Mouse (Mus musculus): ENCODE measurements at regions not wholly inside any gene's neighbourhood (a gene's known extent, or its start where the extent isn't known, plus 50 kb on each side); places are given as distances from the start of the nearest gene placed in this dataset.
A peak's percentile ranks its signal among the peaks of the same experiment; 100 is the strongest.

DNA sequence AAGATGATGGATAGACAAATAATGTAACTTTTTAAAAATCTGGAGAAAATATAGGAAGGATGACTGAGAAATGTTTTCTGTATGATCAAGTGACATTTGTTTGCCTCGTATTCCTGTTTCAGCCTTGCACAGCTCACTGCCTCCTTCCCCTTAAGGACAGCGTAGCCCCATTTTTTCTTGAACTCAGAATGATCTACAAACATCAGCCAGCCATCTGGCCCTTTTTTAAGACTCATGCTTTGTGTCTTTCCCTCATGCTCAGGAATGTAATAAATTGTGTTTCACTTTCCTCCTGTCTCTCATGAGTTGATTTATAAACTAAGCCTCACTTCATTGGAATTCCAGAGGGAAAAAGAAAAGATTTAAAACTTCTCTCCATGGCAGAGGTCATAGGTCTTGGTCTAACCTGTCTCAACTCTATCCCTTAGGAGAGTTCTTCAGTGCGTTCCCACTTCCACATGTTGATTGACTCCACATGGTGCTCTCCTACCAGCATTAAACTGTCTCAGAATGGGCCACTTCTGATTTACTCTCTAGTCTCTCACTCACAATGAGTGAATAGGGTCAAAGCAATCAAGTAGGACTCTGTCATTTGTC lies 129.2 kb upstream of the Gm34302 start:
- H3K27ac ChIP-seq (replicated peaks; ENCODE audit: low read depth, low read length), result no peak overlapping the region
- H3K9me3 ChIP-seq (ENCODE audit: control insufficient read depth, low read length), result no peaks in the 10 kb centered on the region
- no peak for TF ChIP-seq POLR2A (IDR thresholded peaks at IDR 0.05; ENCODE audit: borderline replicate concordance, extremely low read depth, insufficient read depth, insufficient read length)
- H3K4me1 ChIP-seq (ENCODE audit: control insufficient read depth, insufficient read depth, low read length), result peaks cover 11% of the 10 kb centered on the region
- no peak overlapping the region for H3K4me2 ChIP-seq (replicated peaks; ENCODE audit: low read depth, low read length, severe bottlenecking)
- 12% methylated on average over 3 of the region's 3 CpGs for WGBS
- H3K27me3 ChIP-seq (ENCODE audit: control insufficient read depth, insufficient read depth, low read length), result no peaks in the 10 kb centered on the region
- peak; percentile 35 for DNase-seq (ENCODE audit: low spot score)
- H3K9ac ChIP-seq (ENCODE audit: low read depth, low read length, severe bottlenecking), result no peak overlapping the region
- no peaks in the 10 kb centered on the region for H3K36me3 ChIP-seq (ENCODE audit: control insufficient read depth, insufficient read depth, low read length)
- H3K4me3 ChIP-seq (replicated peaks; ENCODE audit: low read length), result no peak overlapping the region
- ATAC-seq (ENCODE audit: low FRiP score, low read depth), result no peak; the same call in 1 of the 2 replicates

DNA sequence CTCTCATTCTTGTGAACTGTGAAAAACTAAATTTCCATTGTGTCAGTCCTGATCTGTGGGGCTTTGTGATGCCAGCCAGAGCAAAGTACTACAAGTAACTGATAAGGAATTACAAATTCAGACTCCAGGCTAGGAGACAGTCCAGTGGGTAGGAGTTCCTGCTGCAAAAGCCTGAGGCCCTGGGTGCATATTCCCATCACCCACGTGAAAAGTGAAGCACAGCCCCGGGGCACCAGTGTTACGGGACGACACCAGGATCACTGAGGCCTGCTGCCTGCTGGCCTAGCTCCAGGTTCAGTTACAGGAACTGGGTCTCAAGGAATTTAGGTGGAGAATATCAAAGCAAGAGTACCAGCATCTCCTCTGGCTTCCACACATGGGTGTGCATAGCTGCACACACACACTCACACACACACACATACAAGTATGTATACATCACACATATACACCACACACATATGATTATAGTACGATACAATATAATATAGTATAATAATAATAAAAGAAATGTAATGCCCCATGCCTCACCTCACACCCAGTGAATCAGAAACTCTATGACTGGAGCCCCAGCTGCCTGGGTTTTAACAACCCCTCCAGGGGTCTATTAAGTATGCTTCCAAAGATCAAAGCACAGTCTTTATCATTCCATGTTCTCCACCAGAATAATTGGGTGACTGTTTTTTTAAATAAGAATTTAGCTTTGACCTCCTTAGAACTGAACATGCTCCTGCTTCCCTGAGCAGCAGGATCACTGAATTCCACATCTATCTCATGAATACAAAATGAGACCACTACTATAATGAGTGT lies 126.6 kb upstream of the Gm34302 start:
- Histone ChIP-seq H3K4me3 (replicated peaks; ENCODE audit: low read length) (0 out of 2 replicates have a peak overlapping the region, but pooled peaks have one; percentile 4), H3K27ac (replicated peaks; ENCODE audit: low read depth, low read length) (no peak overlapping the region), H3K4me2 (replicated peaks; ENCODE audit: low read depth, low read length, severe bottlenecking) (peak overlapping the region; percentile 30), H3K9me3 (ENCODE audit: control insufficient read depth, low read length) (no peaks in the 10 kb centered on the region), H3K27me3 (ENCODE audit: control insufficient read depth, insufficient read depth, low read length) (no peaks in the 10 kb centered on the region), H3K4me1 (ENCODE audit: control insufficient read depth, insufficient read depth, low read length) (peaks cover 11% of the 10 kb centered on the region), H3K9ac (ENCODE audit: low read depth, low read length, severe bottlenecking) (no peak overlapping the region), H3K36me3 (ENCODE audit: control insufficient read depth, insufficient read depth, low read length) (no peaks in the 10 kb centered on the region)
- ATAC-seq (ENCODE audit: low FRiP score, low read depth), result peak; percentile 15; the same call in 1 of the 2 replicates
- 15% methylated on average over 5 of the region's 5 CpGs for WGBS
- no peak for TF ChIP-seq POLR2A (IDR thresholded peaks at IDR 0.05; ENCODE audit: borderline replicate concordance, extremely low read depth, insufficient read depth, insufficient read length)
- DNase-seq (ENCODE audit: low spot score), result no peak

DNA sequence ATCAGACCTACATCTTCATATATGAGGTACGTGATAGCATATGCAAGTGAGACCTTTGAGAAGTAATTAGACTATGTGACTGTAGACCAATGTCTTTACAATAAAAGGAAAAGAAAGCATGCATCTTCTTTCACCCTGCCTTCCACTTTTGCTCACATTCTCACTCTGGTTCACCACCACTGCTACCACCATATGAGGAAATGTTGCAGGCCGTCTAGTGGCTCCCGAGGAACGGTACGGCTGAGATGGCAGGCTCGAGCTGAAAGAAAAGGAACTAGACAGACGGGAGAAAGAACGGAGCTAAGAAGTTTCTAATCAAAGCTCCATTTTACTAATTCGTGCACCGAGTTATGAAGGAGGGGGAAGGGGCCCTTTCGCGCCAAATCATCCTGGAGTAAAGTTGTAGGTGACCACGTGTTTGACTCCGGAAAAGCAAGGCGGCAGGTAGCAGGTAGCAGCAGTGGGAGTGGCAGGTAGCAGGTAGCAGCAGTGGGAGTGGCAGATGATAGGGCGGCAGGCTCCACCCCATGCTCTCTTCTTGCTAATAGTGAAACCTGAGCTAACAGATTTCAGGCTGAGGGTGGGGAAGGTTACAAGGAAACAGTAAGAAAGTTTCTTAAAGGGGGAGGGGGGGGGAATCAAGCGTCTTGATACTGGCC lies 125.9 kb upstream of the Gm34302 start:
- WGBS, result 14% methylated on average over 17 of the region's 17 CpGs
- no peaks in the 10 kb centered on the region for H3K36me3 ChIP-seq (ENCODE audit: control insufficient read depth, insufficient read depth, low read length)
- no peaks in the 10 kb centered on the region for H3K27me3 ChIP-seq (ENCODE audit: control insufficient read depth, insufficient read depth, low read length)
- peaks cover 11% of the 10 kb centered on the region for H3K4me1 ChIP-seq (ENCODE audit: control insufficient read depth, insufficient read depth, low read length)
- DNase-seq (ENCODE audit: low spot score) (no peak), ATAC-seq (ENCODE audit: low FRiP score, low read depth) (no peak)
- 0 out of 2 replicates have a peak overlapping the region, but pooled peaks have one; percentile 4 for H3K4me3 ChIP-seq (replicated peaks; ENCODE audit: low read length)
- H3K9ac ChIP-seq (ENCODE audit: low read depth, low read length, severe bottlenecking), result no peak overlapping the region
- no peak overlapping the region for H3K27ac ChIP-seq (replicated peaks; ENCODE audit: low read depth, low read length)
- peak overlapping the region; percentile 30 for H3K4me2 ChIP-seq (replicated peaks; ENCODE audit: low read depth, low read length, severe bottlenecking)
- no peak for TF ChIP-seq POLR2A (IDR thresholded peaks at IDR 0.05; ENCODE audit: borderline replicate concordance, extremely low read depth, insufficient read depth, insufficient read length)
- no peaks in the 10 kb centered on the region for H3K9me3 ChIP-seq (ENCODE audit: control insufficient read depth, low read length)

DNA sequence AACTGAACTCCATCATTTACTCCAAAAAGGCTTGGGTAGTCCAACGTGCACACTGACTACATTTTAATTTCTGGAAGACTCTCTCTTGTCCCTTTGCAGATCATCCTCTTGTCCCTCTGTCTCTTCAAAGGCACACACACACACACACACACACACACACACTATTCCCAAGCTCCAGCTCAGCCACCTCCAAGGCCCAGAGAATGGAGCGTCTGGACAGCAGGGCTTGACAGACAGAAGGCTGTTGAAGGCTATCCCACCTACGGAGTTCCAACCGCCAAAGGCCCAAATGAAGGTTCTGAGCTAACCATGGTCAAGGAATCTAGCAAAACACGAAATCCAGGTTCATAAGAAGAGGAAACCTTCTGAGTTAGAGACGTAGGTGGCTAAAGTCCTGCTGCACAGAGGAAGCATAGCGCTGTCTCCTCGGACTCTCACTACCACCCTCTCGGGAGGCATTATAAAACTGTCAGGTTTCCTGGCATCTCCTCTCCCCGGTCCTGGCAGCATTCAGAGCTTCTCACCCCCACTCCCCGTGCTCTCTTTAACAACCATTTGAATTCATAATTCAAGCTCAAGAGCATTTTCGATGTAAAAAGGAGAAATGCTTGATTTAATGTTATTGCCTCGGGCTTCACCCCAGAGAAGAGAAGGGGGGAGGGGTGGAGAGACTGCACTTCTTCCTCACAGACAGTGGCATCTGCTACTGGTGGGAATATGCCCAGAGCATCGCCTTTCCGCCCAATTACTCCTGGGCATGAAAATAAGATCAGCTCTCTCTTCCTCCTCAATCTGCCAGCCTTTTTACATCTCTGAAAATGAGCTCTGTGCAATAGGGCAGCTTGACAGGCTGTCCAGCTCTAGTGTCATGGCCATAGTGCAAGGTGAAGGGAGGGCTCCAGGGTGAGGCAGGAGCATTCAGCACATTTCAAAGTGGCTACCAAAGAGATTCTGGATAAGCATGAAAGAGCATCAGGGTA lies 99.3 kb upstream of the Gm34302 start:
- 73% methylated on average over 15 of the region's 15 CpGs for WGBS
- Histone ChIP-seq H3K4me2 (replicated peaks; ENCODE audit: low read depth, low read length, severe bottlenecking) (no peak overlapping the region), H3K27ac (replicated peaks; ENCODE audit: low read depth, low read length) (no peak overlapping the region), H3K4me3 (replicated peaks; ENCODE audit: low read length) (no peak overlapping the region), H3K4me1 (ENCODE audit: control insufficient read depth, insufficient read depth, low read length) (0 out of 2 replicates have a peak, but pooled peaks cover 3% of the 10 kb centered on the region), H3K9me3 (ENCODE audit: control insufficient read depth, low read length) (no peaks in the 10 kb centered on the region), H3K9ac (ENCODE audit: low read depth, low read length, severe bottlenecking) (no peak overlapping the region), H3K27me3 (ENCODE audit: control insufficient read depth, insufficient read depth, low read length) (no peaks in the 10 kb centered on the region), H3K36me3 (ENCODE audit: control insufficient read depth, insufficient read depth, low read length) (no peaks in the 10 kb centered on the region)
- DNase-seq (ENCODE audit: low spot score) (no peak), ATAC-seq (ENCODE audit: low FRiP score, low read depth) (no peak)
- no peak for TF ChIP-seq POLR2A (IDR thresholded peaks at IDR 0.05; ENCODE audit: borderline replicate concordance, extremely low read depth, insufficient read depth, insufficient read length)
